Mouse (Mus musculus) mouse trophoblast stem cell (cell line): Measurements from ENCODE around the gene Ffar3.

ENCODE experiments used
- in situ Hi-C, 2 experiments: fragments of 300-500 bp; cut with MseI, MboI; formaldehyde crosslinking; loops; 2 replicates in 1 of 2; 3 replicates in 1 of 2; pipeline ENCODE4 v1.15.1; 2025

The Ffar3 gene

DNA sequence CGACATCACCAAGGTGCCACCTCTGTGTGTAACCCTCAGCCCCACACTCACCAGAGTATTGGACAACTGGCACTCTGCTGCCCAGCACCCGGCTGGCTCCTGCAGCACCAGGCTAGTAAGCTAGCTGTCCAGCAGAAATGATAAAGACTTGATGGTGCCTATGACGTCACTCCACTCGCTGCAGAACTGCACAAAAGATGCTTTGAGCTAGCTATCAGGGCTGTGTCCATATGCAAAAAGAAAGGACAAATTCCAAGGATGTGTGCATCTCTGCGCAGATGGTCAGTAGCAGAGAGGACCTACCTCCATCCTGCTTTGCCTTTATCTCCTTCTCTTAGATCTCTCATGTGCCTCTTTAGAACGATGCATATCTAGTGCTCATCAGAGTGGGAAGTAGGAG is at the start of gene Ffar3:
Ffar3 (minus strand) TSS at position 101 of the 400 bp plus-strand sequence.
- in situ Hi-C loops, result loop anchor here in 1 of 2 experiments (5.0 kb wide), 1 partner anchor 44 kb away; no protein-coding TSS in a partner anchor

DNA sequence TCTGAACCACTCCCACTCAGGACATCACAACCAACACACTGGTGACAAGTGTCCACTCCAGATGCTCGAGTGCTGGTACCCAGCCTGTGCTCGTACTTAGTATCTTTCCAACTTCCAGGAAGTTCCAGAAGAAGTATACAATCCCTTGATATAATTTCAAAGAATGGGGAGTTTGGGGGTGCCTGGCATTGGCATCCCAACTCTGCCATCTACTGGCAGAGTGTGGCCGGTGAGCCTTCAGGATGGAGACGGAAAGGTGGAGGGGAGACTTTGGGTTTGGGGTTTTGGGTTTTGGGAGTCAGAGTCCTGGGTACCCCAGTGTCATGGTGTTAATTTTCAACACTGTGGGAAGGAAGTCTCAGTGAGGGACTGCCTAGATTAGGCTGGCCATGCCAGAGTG is 48.1 kb upstream of the Ffar3 start:
- in situ Hi-C loops, result no loop called here

DNA sequence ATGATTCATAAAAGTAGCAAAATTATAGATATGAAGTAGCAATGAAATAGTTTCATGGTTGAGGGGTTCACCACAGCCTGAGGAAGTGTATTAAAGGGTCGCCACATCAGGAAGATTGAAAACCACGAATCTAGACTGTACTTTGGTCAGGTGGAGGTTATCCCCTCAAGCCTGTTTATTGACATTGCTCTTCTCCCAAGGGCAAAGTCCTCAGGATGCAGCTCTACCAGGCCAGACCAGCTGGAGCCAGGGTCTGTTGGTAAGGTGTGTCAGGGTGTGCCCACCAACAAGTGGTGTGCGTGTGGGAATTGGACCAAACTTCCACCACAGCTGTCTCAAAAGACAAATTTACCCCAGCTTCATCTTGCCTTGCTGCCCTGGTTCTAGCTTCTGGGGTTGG is 39.2 kb upstream of the Ffar3 start:
- in situ Hi-C loops, result no loop called here

DNA sequence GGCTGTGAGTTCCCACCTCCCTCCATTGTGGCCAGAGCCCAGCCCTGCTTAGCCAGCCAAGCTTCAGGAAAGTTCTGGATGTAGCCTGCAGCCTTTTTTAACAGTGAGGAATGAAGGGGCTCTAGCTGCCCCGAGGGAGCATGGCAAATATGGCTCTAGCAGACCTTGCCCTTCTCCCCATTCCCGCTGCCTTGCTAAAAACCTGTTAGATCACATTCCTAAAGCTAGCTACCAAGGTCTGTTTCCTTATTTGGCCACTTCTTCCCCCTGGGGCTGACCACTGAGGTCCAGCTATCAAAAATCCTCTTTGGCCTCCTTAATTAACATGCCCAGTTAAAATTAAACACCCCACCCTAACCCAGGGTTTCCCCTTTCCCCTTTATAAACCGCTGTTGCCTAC is 36.5 kb upstream of the Ffar3 start:
- in situ Hi-C loops, result no loop called here

DNA sequence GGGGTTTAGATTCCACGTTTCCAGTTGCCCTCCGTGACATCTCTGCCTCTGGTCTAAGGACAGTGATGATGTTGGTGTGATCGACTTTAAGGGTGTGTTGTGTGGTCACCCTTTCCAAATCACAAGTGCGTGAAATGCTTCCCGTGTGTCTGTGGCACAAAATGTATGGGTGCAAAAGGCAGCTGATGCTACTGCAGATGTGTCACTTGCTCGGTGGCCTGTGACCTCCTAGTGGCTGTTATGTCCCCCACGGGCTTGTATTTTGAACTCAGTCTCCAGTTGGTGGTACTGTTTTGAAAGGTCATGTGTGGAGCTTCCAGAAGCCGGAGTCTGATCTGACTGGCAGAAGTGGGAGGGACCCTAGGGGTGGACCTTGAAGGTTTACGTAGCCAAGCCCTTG is 35.8 kb upstream of the Ffar3 start:
- in situ Hi-C loops, result no loop called here

DNA sequence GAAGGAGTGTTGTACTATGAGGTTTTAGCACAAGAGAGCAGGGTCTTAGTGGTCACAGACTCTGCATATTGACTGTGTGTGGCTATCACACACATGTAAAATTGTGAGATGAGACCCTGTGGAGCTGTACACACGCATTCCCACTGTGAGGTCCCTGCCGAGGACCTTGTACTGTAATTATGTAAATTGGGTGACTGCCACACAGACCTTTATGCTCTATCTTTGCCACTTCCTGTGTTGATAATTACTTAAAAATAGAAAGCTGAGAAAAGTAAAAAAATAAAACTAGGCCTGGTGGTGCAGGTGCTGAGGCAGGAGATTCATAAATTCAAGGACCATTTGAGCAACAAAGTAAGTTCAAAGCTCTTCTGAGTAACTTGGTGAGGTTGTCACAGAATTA is 34.7 kb upstream of the Ffar3 start:
- in situ Hi-C loops, result no loop called here

DNA sequence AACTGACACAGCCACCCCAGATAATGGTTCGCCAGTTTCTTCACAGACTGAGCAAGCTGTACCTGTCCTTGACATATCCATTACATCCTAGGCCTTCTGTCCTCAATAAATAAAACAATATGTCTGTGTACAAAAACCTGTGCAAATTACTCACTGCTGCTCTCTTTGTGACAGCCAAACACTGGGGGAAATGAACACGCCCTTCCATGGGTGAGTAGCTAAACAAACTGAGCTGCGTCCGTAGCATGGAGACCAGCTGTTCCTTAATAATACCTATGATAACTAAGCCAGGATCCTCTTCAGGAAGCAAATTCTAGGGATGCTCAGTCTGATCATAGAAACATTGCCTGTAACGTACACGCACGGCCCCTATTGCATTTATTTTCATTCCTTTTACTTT is 32.8 kb upstream of the Ffar3 start:
- in situ Hi-C loops, result no loop called here

DNA sequence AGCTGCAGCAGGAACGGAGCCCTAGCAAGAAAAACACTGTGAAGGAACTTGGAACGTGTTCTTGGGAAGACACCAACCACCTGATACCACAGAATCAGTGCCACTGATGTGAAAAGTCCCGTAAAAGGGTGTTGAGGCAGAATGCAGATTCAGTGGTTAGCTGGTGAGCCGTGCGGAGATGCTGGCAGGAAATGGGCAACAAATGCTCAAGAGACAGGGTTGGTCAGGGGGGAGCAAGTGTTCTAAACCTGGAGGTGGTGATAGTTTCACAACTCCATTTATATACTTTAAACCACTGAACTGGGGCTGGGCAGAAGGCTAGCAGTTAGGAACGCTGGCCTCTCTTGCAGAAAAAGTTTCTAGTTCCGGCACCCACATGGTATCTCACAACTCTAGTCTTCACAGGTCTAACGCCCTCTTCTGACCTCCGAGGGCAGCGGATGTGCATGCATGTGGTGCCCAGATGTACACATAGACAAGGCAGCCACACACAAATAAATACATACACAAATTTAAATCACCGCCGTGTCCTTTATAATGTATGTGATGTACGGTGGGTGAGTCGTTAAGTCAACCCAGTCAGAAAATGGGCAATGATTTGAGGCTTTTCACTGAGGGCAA is 31.7 kb upstream of the Ffar3 start:
- in situ Hi-C loops, result no loop called here

DNA sequence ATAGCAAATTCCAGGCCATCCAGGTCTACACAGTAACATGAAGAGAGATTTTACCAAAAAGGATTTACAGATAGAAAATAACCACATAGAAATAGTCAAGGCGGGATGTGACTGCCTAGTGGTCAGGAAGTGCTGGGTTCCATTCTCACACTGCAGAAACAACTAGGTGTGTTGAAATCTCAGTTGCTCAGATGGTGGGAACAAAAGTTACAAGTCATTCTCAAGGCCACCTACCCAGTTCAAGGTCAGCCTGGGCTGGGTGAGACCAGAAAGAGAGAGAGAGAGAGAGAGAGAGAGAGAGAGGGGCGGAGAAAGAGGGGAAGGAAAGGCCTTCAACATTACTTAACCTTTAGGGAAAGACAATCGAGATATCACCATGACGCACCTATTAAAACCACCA is 30.9 kb upstream of the Ffar3 start:
- in situ Hi-C loops, result no loop called here

DNA sequence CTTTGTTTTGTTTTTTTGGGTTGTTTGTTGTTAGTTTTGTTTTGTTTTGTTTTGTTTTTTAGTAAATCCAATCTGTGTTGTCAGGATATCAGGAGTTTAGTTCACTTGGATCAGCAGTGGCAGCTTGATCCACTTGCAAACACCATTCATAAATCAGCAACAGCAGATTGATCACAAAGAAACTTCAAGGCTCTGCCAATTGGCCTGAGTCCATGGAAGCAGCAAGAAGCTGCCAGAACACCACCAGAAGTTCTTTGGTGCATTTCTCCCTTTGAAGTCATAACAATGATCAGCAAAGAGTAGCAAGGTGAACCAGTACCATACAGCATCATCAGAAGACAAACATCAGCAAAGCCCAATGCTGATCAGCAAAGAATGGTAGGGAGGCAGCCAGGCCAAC is 28.1 kb upstream of the Ffar3 start:
- in situ Hi-C loops, result no loop called here

DNA sequence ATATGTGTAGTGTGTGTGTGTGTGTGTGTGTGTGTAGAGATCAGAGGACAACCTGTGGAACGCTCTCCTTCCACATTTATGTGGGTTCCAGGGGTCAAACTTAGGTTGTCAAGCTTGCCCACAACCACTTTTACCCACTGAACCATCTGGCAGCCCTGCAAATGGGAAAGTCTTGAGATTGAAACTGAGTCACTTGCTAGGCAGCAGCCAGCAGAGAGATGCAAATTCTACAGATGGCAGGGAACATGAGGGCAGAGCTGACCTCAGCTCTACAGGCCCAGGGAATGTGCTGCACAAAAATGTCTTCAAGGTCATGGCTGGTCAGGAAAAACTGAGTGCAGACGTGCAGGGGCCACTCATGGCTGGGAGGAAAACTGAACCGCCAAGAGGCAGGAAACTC is 25.4 kb upstream of the Ffar3 start:
- in situ Hi-C loops, result no loop called here

DNA sequence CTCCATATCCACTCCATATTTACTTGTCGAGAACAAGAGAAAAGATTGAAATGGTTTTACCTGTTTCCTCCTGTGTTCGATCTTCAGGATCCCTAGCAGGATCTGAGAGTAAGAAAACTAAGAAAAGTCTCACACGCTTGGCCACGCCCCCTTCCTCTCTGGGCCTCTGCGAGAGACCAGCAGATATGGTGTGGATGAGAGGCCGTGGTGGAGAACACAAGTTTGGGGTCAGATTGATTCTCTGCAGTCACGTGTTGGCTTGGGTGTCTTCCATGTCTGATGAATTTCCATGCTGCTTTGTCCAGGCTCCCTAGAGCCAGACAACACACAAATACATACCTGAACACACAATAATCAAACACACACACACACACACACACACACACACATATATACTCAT is 24.2 kb upstream of the Ffar3 start, which contains the start of gene Cd22:
Cd22 (minus strand) TSS at position 167 of the 400 bp plus-strand sequence.
- in situ Hi-C loops, result no loop called here

DNA sequence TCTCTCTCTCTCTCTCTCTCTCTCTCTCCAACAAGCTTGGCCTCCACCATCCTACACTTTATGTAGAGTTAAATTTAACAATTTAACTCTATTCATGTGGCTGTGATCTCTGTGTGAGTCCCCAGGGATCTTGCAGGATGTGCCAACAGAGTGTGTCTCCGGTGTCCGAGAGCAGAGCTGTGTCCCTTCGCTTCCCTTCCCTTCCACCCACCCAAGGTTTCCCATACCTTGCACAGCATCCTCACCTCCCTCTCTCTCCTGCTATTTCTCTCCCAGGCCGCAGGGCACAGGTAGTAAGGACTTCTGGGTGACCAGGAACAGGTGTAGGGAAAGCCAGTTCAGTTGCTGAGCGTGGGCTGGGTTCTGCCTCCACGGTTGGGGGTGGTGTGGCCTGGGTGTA is 23.0 kb upstream of the Ffar3 start:
- in situ Hi-C loops, result no loop called here

DNA sequence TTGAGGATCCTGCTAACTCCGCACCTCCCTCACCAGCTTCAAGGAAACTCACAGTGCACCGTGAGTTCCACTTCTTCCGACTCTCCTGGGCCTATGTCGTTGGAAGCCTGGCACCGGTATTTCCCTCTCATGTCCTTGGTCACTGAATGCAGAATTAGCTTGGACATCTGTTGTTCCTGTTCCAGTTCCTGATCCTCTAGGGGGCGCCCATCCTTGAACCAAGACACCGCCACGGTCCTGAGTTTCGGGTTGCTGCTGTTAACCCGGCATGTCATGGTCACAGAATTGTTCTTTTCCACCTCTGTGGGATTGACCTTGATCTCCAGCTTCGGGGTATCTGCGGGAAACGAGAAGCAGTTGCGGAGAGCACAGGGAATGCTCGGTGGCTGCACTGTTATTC is 17.1 kb upstream of the Ffar3 start:
- in situ Hi-C loops, result no loop called here

DNA sequence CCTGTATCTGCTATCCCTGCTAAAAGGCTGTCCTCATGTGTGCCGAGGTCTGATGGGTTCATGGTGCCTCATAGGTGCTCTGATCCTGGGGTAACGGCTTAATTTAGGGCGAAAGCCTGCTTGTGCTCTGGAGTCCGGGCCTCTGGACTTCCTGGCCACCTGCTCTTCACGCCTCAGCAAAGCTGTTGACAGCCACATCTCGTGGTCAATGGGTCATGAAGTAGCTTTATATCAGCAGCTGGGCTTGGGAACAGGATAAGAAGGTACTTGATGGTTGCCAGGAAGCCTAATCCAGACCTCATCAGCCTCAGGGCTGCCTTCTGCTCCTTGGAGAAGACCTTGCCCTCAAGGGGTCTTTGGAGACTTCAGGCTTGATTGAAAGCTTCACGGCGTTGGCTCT is 7.4 kb upstream of the Ffar3 start:
- in situ Hi-C loops, result loop anchor here in 1 of 2 experiments (5.0 kb wide), 1 partner anchor 61 kb away; no protein-coding TSS in a partner anchor

DNA sequence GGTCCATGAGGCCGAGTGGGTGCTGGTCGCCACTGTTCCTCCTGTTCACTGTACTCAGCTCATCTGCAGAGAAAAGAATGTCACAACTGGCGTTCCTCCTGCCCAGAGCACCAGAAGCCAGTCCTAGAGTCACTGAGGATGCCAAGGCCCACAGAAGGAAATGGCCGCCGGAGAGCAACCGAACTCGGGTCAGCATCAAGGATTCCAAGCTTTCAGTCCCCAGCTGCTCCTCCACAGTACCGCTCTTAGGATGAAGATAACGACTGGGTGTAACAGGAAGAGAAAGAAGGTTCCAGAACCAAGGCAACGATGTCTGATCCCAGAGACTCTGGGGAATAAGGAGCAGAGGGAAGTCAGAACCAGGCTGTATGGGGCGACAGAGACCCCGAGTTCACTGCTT is 5.5 kb upstream of the Ffar3 start, which contains the start of gene Ffar1:
Ffar1 (minus strand) TSS at position 101 of the 400 bp plus-strand sequence.
- in situ Hi-C loops, result loop anchor here in 1 of 2 experiments (5.0 kb wide), 1 partner anchor 59 kb away; no protein-coding TSS in a partner anchor

DNA sequence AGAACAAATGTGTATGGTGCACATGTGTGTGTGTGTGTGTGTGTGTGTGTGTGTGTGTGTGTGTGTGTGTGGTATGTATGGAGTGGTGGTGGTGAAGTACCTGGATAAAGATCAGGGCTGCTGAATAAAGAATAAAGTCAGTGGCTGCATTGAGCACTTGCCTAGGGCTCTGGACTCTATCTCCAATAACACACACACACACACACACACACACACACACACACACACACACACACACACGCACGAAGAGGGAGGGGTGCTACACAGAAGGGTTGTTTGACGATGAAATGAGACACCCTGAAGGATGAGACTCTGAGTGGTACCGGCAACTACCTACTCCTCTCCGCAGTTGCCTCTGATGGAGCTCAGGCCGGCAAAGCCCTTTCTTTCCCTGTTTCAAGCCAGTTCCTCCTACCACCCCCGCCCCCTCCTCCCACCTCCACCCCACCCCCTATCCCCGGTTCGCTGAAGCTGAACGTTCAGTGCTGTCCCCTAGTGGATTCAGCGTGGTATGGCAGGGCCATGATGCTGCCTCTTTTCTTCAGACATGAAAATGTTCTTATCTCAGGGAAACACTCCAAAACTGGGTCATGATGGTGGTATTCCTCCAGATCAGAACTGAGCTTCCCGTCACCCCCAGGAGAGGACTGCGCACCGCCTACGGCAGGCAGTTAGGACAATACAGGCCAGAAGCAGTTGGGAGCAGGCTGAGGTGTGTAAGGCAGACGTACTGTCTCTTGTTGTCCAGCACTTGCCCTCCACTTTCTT is 3.8 kb upstream of the Ffar3 start:
- in situ Hi-C loops, result loop anchor here (5.0 kb wide), 2 partner anchors 48 to 58 kb away; no protein-coding TSS in a partner anchor

DNA sequence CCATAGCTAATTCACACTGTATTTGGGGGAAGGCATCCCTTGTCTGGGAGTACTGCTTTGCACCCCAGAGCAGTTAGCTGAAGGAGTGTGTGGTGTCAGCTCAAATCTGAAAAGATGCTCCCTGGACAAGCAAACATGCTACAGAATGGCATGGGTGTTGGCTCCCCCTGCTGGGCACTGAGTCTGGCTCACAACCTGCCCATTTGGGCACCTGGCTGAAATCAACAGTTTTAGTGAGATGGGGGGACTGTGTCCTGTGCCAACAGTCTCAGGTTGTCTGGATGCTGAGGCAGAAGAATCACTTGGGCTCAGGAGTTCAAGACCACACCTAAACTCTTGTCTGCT is 3.3 kb upstream of the Ffar3 start:
- in situ Hi-C loops, result loop anchor here in 1 of 2 experiments (5.0 kb wide), 1 partner anchor 47 kb away; no protein-coding TSS in a partner anchor

DNA sequence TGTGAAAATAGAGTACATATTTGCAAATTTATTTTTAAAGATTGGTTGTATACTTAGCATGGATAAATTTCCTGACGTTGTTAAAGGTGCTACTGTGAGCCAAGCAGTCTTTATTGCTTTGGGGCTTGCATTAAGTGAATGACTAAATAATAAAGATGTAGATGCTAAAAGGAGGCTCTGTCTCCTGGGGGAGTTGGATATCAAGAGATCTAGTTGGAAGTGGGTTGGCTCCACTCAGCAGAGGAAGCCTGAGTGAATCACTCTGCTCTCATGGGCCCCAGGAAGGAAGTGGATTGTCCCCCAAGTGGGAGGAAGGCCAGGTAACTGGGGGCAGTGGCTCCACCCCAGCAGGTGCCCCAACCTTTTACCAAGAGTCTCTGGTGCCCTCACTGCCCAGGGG is 1.8 kb upstream of the Ffar3 start:
- in situ Hi-C loops, result loop anchor here in 1 of 2 experiments (5.0 kb wide), 1 partner anchor 45 kb away; no protein-coding TSS in a partner anchor

DNA sequence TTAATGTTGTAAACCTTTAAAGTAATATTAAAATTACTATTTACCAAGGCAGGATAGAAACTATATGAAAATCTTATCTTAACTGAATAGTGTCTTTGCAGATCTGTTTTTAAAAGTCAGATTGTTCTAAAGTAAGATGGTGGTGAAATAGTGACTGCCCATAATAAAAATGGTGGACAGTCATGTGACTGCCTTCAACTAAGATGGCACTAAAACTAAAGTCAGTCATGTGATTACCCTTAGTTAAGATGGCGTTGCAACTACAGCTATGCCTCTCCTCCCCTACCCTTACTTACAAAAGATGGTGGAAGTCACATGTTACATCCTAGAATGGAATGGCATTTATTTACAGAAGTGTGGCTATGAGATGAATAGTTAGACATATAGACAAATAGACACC is 4.6 kb downstream of the Ffar3 start:
- in situ Hi-C loops, result no loop called here

DNA sequence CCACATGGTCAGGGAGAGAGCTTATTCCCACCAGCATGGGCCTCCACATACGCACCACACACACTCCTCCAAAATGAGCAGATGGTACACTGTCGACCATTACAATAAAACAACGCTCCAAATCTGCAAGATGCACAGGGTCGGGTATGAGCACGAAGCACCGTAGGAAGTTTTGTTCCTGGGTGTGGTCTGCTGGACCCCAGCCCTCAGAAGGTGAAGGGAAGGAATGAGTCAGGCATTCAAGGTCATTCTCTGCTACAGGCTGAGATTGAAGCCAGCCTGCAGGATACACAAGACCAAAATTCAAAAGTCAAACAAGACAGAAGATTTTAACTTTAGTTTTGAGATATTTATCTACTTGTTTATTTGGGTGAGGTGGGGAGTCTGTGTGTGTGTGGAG is 8.0 kb downstream of the Ffar3 start:
- in situ Hi-C loops, result no loop called here

DNA sequence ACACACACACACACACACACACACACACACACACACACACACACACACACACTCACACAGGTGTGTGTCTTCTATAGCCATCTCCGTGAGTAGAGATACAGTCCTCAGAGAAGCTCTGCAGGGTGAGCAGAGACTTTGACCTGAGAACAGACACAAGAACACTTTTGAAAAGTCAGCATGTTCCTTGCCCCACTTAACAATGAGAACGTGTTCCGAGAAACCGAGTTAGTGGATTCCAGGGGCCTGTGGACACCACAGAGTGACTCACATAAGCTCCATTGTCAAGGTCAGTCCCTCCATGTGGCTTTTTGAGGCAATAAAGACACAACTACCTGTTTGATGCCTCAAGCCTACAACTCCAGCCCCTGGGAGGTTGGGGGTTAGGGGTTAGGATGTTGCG is 8.6 kb downstream of the Ffar3 start:
- in situ Hi-C loops, result no loop called here

DNA sequence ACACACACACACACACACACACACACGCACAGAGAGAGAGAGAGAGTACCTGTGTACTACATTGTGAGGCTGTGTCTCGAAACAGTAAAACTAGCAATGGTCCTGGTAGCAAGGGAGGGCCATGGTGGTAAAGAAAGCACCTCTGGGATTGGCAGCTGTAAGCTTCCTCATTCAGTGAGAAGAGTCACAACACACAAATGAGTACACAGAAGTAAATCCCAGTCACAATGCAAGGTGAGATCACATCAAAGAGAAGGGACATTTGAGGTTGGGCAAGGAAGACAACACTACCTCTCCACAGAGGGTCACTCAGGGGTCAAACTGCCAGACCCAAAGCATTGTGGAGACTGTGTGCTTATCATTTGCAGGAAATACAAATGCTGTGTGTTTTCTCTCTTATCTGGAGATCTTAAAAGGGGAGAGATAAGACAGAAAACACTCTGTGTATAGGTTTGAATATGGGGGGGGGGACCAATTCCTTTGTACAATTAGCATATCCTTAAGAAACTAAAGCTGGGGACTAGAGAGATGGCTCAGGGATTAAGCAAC is 9.4 kb downstream of the Ffar3 start:
- in situ Hi-C loops, result no loop called here
